Mouse (Mus musculus): ENCODE data around the gene Gphb5. TPM values are rescaled to one million over a fixed set of nuclear protein-coding genes. Genes with fewer than 3 reads are reported as not detected.

The Gphb5 gene
- polyA plus RNA-seq, 1 experiment = not detected

- H3K4me3 ChIP-seq (ENCODE audit: insufficient read depth, low read length) = no peak overlapping the region
- H3K27ac ChIP-seq (ENCODE audit: insufficient read depth, low read length) = no peak overlapping the region
- no peaks in the 10 kb centered on the region for H3K4me1 ChIP-seq (ENCODE audit: control insufficient read depth, insufficient read depth, low read length)
- TF ChIP-seq POLR2A (IDR thresholded peaks at IDR 0.05; ENCODE audit: low read depth, low read length) (no peak), CTCF (IDR thresholded peaks at IDR 0.05; ENCODE audit: borderline replicate concordance, insufficient read depth, low read length) (no peak)
Measured at GRCm38 (mm10) chr12:75375060-75375459, 41.5 kb downstream of the Gphb5 start.

DNA sequence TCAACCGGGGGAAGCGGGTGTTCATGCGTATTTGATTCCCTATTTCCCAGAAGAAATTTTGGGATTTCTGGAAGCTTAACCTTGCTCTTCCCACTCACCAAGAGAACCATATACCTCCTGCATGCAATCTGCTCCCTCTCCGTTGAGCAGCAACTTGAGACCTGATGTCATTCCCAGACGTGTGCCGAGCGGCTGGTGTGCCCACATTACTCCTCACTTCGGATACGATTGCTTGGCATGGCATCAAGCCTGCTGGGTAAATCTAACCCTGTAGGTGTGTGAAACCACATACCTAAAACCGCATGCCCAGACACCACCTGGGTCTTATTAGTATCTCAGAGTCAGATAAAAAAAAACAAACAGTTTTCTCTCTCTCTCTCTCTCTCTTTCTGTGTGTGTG is 42.1 kb downstream of the Gphb5 start:
- no peak overlapping the region for H3K27ac ChIP-seq (ENCODE audit: insufficient read depth, low read length)
- TF ChIP-seq POLR2A (IDR thresholded peaks at IDR 0.05; ENCODE audit: low read depth, low read length) (no peak), CTCF (IDR thresholded peaks at IDR 0.05; ENCODE audit: borderline replicate concordance, insufficient read depth, low read length) (no peak)
- H3K4me3 ChIP-seq (ENCODE audit: insufficient read depth, low read length) = no peak overlapping the region
- H3K4me1 ChIP-seq (ENCODE audit: control insufficient read depth, insufficient read depth, low read length) = 0 out of 2 replicates have a peak, but pooled peaks cover 2% of the 10 kb centered on the region

DNA sequence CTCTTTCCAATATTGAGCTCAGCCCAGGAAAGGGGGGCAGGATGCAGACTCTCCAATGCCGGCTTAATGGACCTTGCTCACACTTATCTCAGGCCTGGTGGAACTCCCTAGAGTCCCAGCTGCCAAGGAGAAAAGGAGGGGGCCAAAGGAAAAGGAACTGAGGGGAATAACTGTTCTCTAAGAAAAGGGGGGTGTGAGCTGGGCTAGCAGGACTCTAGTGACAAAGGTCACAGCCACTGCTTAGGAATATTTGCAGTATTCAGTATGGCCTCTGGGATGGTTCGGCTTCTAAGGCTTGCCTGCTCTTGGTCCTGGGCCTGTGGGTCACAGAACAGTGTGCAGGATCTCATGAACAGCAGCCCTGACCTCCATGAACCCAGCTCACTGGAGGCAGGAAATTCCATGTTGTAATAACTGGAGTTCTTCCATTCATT is 47.1 kb downstream of the Gphb5 start:
- no peak overlapping the region for H3K4me3 ChIP-seq (ENCODE audit: insufficient read depth, low read length)
- no peak for TF ChIP-seq POLR2A (IDR thresholded peaks at IDR 0.05; ENCODE audit: low read depth, low read length)
- no peak for TF ChIP-seq CTCF (IDR thresholded peaks at IDR 0.05; ENCODE audit: borderline replicate concordance, insufficient read depth, low read length)
- peak overlapping the region; percentile 43; the same call in 1 of the 2 replicates for H3K27ac ChIP-seq (ENCODE audit: insufficient read depth, low read length)
- H3K4me1 ChIP-seq (ENCODE audit: control insufficient read depth, insufficient read depth, low read length) = 0 out of 2 replicates have a peak, but pooled peaks cover 6% of the 10 kb centered on the region

GRCm38 (mm10) chr12:75368527-75368926 is 48.1 kb downstream of the Gphb5 start:
- Histone ChIP-seq H3K27ac (ENCODE audit: insufficient read depth, low read length) (no peak overlapping the region), H3K4me1 (ENCODE audit: control insufficient read depth, insufficient read depth, low read length) (0 out of 2 replicates have a peak, but pooled peaks cover 6% of the 10 kb centered on the region), H3K4me3 (ENCODE audit: insufficient read depth, low read length) (no peak overlapping the region)
- no peak for TF ChIP-seq POLR2A (IDR thresholded peaks at IDR 0.05; ENCODE audit: low read depth, low read length)
- no peak for TF ChIP-seq CTCF (IDR thresholded peaks at IDR 0.05; ENCODE audit: borderline replicate concordance, insufficient read depth, low read length)

GRCm38 (mm10) chr12:75367371-75367770 is 49.2 kb downstream of the Gphb5 start:
- TF ChIP-seq POLR2A (IDR thresholded peaks at IDR 0.05; ENCODE audit: low read depth, low read length) = no peak
- TF ChIP-seq CTCF (IDR thresholded peaks at IDR 0.05; ENCODE audit: borderline replicate concordance, insufficient read depth, low read length) = no peak
- 0 out of 2 replicates have a peak, but pooled peaks cover 6% of the 10 kb centered on the region for H3K4me1 ChIP-seq (ENCODE audit: control insufficient read depth, insufficient read depth, low read length)
- H3K27ac ChIP-seq (ENCODE audit: insufficient read depth, low read length) = no peak overlapping the region
- no peak overlapping the region for H3K4me3 ChIP-seq (ENCODE audit: insufficient read depth, low read length)

GRCm38 (mm10) chr12:75365621-75366124 is 50.9 kb downstream of the Gphb5 start:
- TF ChIP-seq CTCF (IDR thresholded peaks at IDR 0.05; ENCODE audit: borderline replicate concordance, insufficient read depth, low read length) = no peak
- TF ChIP-seq POLR2A (IDR thresholded peaks at IDR 0.05; ENCODE audit: low read depth, low read length) = no peak
- Histone ChIP-seq H3K27ac (ENCODE audit: insufficient read depth, low read length) (peak overlapping the region; percentile 23; the same call in 1 of the 2 replicates), H3K4me3 (ENCODE audit: insufficient read depth, low read length) (no peak overlapping the region), H3K4me1 (ENCODE audit: control insufficient read depth, insufficient read depth, low read length) (0 out of 2 replicates have a peak, but pooled peaks cover 6% of the 10 kb centered on the region)

- no peak overlapping the region for H3K27ac ChIP-seq (ENCODE audit: insufficient read depth, low read length)
- peaks cover 5% of the 10 kb centered on the region; the same call in 1 of the 2 replicates for H3K4me1 ChIP-seq (ENCODE audit: control insufficient read depth, insufficient read depth, low read length)
- no peak for TF ChIP-seq CTCF (IDR thresholded peaks at IDR 0.05; ENCODE audit: borderline replicate concordance, insufficient read depth, low read length)
- H3K4me3 ChIP-seq (ENCODE audit: insufficient read depth, low read length) = no peak overlapping the region
Measured at GRCm38 (mm10) chr12:75364416-75364815, 52.2 kb downstream of the Gphb5 start.

GRCm38 (mm10) chr12:75362456-75362855 is 54.1 kb downstream of the Gphb5 start:
- no peak for TF ChIP-seq CTCF (IDR thresholded peaks at IDR 0.05; ENCODE audit: borderline replicate concordance, insufficient read depth, low read length)
- no peak for TF ChIP-seq POLR2A (IDR thresholded peaks at IDR 0.05; ENCODE audit: low read depth, low read length)

More at GRCm38 (mm10) chr12:75362456-75362855, 54.1 kb downstream of the Gphb5 start:
- Histone ChIP-seq H3K4me1 (ENCODE audit: control insufficient read depth, insufficient read depth, low read length) (peaks cover 3% of the 10 kb centered on the region; the same call in 1 of the 2 replicates), H3K4me3 (ENCODE audit: insufficient read depth, low read length) (no peak overlapping the region), H3K27ac (ENCODE audit: insufficient read depth, low read length) (no peak overlapping the region)

Other genes with a start within 250 kb of the Gphb5 start
- gene Kcnh5, start 239.4 kb downstream of the Gphb5 start, polyA plus RNA-seq (2011; ENCODE audit: insufficient read length, low read depth, missing spikeins) = 0.12 TPM in 1 of 2 replicates, not detected in the other
- 72.7 and 81.9 TPM in 2 replicates for gene Rhoj, start 108.5 kb downstream of the Gphb5 start, polyA plus RNA-seq (2011; ENCODE audit: insufficient read length, low read depth, missing spikeins)
- gene Ppp2r5e, start 179.5 kb upstream of the Gphb5 start, polyA plus RNA-seq (2011; ENCODE audit: insufficient read length, low read depth, missing spikeins) = 37.9 and 43.2 TPM in 2 replicates